Mouse (Mus musculus) C2C12 (cell line): ENCODE measurements around the gene Itga2b.

Experiments used
- CTCF ChIP-seq: IDR thresholded peaks from one replicate; pipeline ENCODE4 v1.5.1; 2011; ENCODE audit not compliant: control insufficient read depth, insufficient read depth, insufficient read length
- FOSL1 ChIP-seq: IDR thresholded peaks from one replicate; pipeline ENCODE4 v1.8.0; 2011; ENCODE audit warnings: mild to moderate bottlenecking, low read length; ENCODE audit not compliant: poor library complexity, insufficient read depth, severe bottlenecking
- MAX ChIP-seq: IDR thresholded peaks from one replicate; pipeline ENCODE4 v1.6.1; 2011; ENCODE audit warnings: mild to moderate bottlenecking, control low read depth
- MYOD1 ChIP-seq: IDR thresholded peaks from one replicate; pipeline ENCODE4 v1.6.1; 2011; ENCODE audit warnings: low read depth; ENCODE audit not compliant: control insufficient read depth, insufficient read length
- MYOG ChIP-seq: IDR thresholded peaks from one replicate; pipeline ENCODE4 v1.6.1; 2011; ENCODE audit not compliant: control insufficient read depth, insufficient read length; ENCODE audit errors: extremely low read depth
- USF1 ChIP-seq: IDR thresholded peaks from one replicate; pipeline ENCODE4 v1.6.1; 2011; ENCODE audit warnings: low read depth, mild to moderate bottlenecking, control low read depth, moderate library complexity

DNA sequence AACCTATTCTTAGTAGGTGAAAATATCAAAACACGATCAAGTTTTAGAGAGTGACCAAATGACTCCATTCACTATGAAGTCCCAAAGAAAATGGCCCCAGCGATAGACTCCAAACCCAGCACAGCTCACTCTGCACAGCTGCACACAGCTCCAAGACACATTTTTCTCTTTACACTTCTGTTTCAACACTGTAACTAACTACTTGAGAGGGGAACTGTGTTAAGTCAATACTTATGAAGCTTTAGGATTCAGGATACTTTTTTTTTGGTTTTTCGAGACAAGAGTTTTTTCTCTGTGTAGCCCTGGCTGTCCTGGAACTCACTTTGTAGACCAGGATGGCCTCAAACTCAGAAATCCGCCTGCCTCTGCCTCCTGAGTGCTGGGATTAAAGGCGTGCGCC, 25.2 kb upstream of the Itga2b start:
- TF ChIP-seq CTCF (no peak), USF1 (no peak), MAX (no peak), FOSL1 (no peak), MYOG (no peak), MYOD1 (no peak)
